Mouse (Mus musculus) stomach, postnatal 0 days (tissue): ENCODE results near the gene 4933430I17Rik.

ENCODE experiments used
- CTCF ChIP-seq: IDR thresholded peaks from 2 replicates; pipeline ENCODE4 v1.5.1; 2016; ENCODE audit warnings: antibody characterized with exemption, low read depth, mild to moderate bottlenecking, moderate library complexity
- EP300 ChIP-seq: optimal IDR thresholded peaks from 2 replicates; pipeline ENCODE3; 2016; ENCODE audit warnings: antibody characterized with exemption

GRCm38 (mm10) chr4:62495946-62496345 is 29.2 kb upstream of the 4933430I17Rik start:
- TF ChIP-seq CTCF: no peak
- no peak for TF ChIP-seq EP300
